Mouse (Mus musculus) cerebellum, adult 2 months (tissue): ENCODE measurements around the gene Apof.

Source experiments
- CTCF ChIP-seq: fragments of 200-500 bp; IDR thresholded peaks from 2 replicates; pipeline ENCODE4 v1.5.1; 2011; ENCODE audit warnings: low read depth, mild to moderate bottlenecking, control low read depth, low read length, moderate library complexity, borderline replicate concordance; ENCODE audit not compliant: insufficient read depth
- POLR2A ChIP-seq: fragments of 200-500 bp; IDR thresholded peaks from 2 replicates; pipeline ENCODE4 v1.6.1; 2011; ENCODE audit warnings: low read length, control low read depth, borderline replicate concordance; ENCODE audit not compliant: insufficient read depth

- no peak for TF ChIP-seq CTCF
- no peak for TF ChIP-seq POLR2A
Observed at GRCm38 (mm10) chr10:128230582-128230981, 37.9 kb upstream of the Apof start.
